Mouse (Mus musculus): ENCODE results near the gene Efna5.

DNA sequence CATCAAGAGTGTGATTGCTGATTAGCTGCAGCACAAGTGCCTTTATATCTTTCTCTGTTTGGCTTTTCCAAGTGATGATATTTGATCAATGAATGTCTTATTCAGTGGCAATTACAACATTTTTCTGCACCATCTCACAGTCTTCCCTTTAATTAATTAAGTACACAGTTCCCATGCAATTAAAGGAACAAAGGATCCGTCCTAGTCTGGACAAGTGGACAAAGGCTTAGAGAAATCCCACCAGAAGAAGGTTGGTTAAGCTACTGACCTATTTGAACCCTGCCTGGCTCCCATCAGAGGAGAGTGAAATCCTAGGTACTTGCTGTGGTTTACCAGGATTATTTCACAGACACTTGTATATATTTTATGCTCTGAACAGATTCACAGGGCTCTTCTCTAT is 252.6 kb downstream of the Efna5 start:
- TF ChIP-seq POLR2A (IDR thresholded peaks at IDR 0.05; ENCODE audit: control insufficient read depth, low read depth, low read length) (no peak), CTCF (IDR thresholded peaks at IDR 0.05; ENCODE audit: control insufficient read depth, insufficient read depth, insufficient replicate concordance, low read depth, low read length) (no peak)

All from testis, adult 2 months (tissue).